Mouse (Mus musculus): ENCODE data around the gene Tmem158. TPM values are rescaled to one million over a fixed set of nuclear protein-coding genes. Genes with fewer than 3 reads are reported as not detected.

The Tmem158 gene
- 175 and 182 TPM in 2 replicates for total RNA-seq (2014; rRNA removed)
- 103 and 113 TPM in 2 replicates for polyA plus RNA-seq (2015; fragmentation: Nextera tagmentation; extraction: Ambion mirVana)

DNA sequence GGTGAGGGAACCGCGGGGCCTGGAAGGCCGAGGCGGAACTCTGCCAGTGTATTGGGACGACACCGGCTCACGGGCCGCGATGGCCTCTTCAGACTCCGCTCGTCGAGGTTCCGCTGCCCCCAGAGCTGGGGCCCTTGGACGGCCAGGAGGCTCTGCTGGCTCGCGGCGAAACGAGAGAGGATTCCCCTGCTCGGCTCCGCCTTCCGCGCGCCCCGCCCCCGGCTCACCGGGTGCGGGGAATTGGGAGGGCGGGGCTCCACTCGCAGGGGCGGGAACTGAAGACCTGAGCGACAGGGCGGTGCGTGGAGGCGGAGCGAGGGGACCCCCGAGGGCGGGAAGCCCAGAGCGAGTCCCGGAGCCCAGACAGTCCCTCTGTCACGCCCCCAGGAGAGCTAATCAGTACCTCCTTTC lies at the start of gene Tmem158:
Gene Tmem158, minus strand, starts transcription at position 154 of the 411 bp plus-strand sequence.
- H3K4me3 ChIP-seq (ENCODE audit: low read depth, low read length): peak within 1 kb of the TSS; percentile 80
- no peaks in the 10 kb centered on the region for H3K27me3 ChIP-seq (ENCODE audit: insufficient read depth, low read length)
- no peaks in the 10 kb centered on the region for H3K4me1 ChIP-seq (ENCODE audit: insufficient read depth)
- peak within 1 kb of the TSS; percentile 82 for H3K9ac ChIP-seq
- H3K9me3 ChIP-seq (ENCODE audit: low read length): no peaks in the 10 kb centered on the region
- TF ChIP-seq CTCF (IDR thresholded peaks at IDR 0.05; ENCODE audit: low read depth): no peak
- H3K4me2 ChIP-seq (ENCODE audit: low read depth): peak within 1 kb of the TSS; percentile 78
- H3K36me3 ChIP-seq (ENCODE audit: insufficient read depth): no peaks in the 10 kb centered on the region
- DNase-seq (peak; percentile 89), ATAC-seq (peak; percentile 89)
- H3K27ac ChIP-seq (ENCODE audit: low read depth, low read length): peak within 1 kb of the TSS; percentile 85
- WGBS: 0% methylated on average over 40 of the region's 40 CpGs

DNA sequence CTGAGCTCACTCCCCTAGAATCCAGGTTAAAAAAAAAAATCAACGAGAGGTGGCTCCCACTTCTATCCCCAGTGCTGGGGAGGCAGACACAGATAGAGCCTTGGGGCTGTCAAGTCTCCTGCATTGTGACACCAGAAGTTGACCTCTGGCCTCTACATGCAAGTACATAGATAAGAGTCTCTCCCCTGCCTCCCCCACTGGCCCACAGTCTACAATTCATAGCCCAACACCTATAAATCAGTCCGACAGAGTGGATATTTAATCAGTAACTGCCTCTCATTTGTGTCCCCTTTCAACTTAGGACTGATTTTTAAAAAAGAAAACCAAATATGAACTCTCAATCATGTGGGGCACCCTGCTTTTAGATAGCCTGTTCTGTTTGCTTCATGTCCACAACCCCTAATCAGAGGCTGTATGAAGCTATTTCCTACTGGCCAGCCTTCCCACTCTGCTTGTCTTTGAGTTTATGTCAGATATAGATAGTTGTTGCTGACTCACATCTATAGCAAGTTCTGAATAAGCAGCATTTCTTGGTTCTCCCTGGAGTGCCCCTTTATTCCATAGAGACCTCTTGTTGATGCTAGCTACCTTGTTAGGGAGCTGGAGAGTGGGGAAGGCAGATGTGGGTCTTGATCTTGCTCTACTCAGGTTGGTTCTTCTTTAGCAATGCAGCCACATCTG lies 49.3 kb upstream of the Tmem158 start:
- H3K27ac ChIP-seq (ENCODE audit: low read depth, low read length): no peak overlapping the region
- 75% methylated on average over 2 of the region's 2 CpGs for WGBS
- no peaks in the 10 kb centered on the region for H3K27me3 ChIP-seq (ENCODE audit: insufficient read depth, low read length)
- H3K4me2 ChIP-seq (ENCODE audit: low read depth): no peak overlapping the region
- DNase-seq (no peak), ATAC-seq (no peak)
- H3K4me1 ChIP-seq (ENCODE audit: insufficient read depth): no peaks in the 10 kb centered on the region
- no peaks in the 10 kb centered on the region for H3K9me3 ChIP-seq (ENCODE audit: low read length)
- H3K4me3 ChIP-seq (ENCODE audit: low read depth, low read length): no peak overlapping the region
- no peak overlapping the region for H3K9ac ChIP-seq
- no peak for TF ChIP-seq CTCF (IDR thresholded peaks at IDR 0.05; ENCODE audit: low read depth)
- no peaks in the 10 kb centered on the region for H3K36me3 ChIP-seq (ENCODE audit: insufficient read depth)

DNA sequence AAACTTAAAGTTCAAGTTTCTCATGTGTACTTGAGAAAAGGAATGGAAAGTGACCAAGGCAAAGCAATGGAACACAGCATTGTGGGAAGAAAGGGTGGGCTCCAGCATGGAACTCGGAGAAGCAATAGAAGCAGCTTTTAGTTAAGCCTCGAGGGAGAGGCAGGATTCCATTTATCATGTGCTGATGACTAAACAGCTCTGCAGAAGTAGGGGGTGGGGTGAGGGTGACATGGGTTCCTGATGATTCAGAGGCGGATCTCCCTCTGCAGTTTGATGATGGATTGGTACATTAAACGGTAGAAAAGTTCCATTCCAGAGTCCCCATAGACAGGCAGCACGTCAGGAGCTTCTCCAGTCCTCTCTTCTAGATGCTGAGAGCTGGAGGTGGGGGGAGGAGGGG lies 48.5 kb upstream of the Tmem158 start:
- WGBS: 66% methylated on average over 5 of the region's 5 CpGs
- no peaks in the 10 kb centered on the region for H3K36me3 ChIP-seq (ENCODE audit: insufficient read depth)
- ATAC-seq: no peak; the same call in 1 of the 2 replicates
- H3K9me3 ChIP-seq (ENCODE audit: low read length): no peaks in the 10 kb centered on the region
- no peak for DNase-seq
- H3K27me3 ChIP-seq (ENCODE audit: insufficient read depth, low read length): no peaks in the 10 kb centered on the region
- H3K27ac ChIP-seq (ENCODE audit: low read depth, low read length): no peak overlapping the region
- no peaks in the 10 kb centered on the region for H3K4me1 ChIP-seq (ENCODE audit: insufficient read depth)
- no peak overlapping the region for H3K9ac ChIP-seq
- no peak overlapping the region for H3K4me2 ChIP-seq (ENCODE audit: low read depth)
- no peak overlapping the region for H3K4me3 ChIP-seq (ENCODE audit: low read depth, low read length)
- no peak for TF ChIP-seq CTCF (IDR thresholded peaks at IDR 0.05; ENCODE audit: low read depth)

- no peak for ATAC-seq
- no peak overlapping the region for H3K9ac ChIP-seq
- H3K4me2 ChIP-seq (ENCODE audit: low read depth): no peak overlapping the region
- H3K4me3 ChIP-seq (ENCODE audit: low read depth, low read length): no peak overlapping the region
- H3K27ac ChIP-seq (ENCODE audit: low read depth, low read length): no peak overlapping the region
- no peaks in the 10 kb centered on the region for H3K9me3 ChIP-seq (ENCODE audit: low read length)
- DNase-seq: no peak
- no peak for TF ChIP-seq CTCF (IDR thresholded peaks at IDR 0.05; ENCODE audit: low read depth)
- H3K27me3 ChIP-seq (ENCODE audit: insufficient read depth, low read length): no peaks in the 10 kb centered on the region
- 86% methylated on average over 8 of the region's 8 CpGs for WGBS
- H3K4me1 ChIP-seq (ENCODE audit: insufficient read depth): no peaks in the 10 kb centered on the region
- H3K36me3 ChIP-seq (ENCODE audit: insufficient read depth): no peaks in the 10 kb centered on the region
These were observed 44.4 kb upstream of the Tmem158 start for GRCm38 (mm10) chr9:123304917-123305316.

DNA sequence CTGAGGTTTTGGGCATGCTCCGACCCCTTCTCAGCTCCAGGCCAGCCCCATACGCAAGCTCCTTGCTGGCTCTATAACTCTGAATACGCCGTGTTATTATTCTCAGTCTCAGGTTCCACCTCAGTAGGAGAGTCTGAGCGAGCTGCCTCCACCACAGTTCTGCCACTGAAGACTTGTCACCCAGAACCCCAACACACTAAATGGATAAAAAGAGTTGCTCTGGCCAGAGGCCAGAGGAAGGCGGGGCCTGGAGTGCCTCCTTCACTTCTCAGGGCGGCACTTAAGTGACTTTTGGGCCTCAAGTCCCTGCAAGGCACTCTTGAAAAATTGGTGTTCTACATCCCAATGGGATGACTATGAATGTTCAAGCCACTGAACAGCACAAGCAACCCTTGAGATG lies 43.4 kb upstream of the Tmem158 start:
- no peak for TF ChIP-seq CTCF (IDR thresholded peaks at IDR 0.05; ENCODE audit: low read depth)
- Histone ChIP-seq H3K27ac (ENCODE audit: low read depth, low read length) (no peak overlapping the region), H3K27me3 (ENCODE audit: insufficient read depth, low read length) (no peaks in the 10 kb centered on the region), H3K4me1 (ENCODE audit: insufficient read depth) (no peaks in the 10 kb centered on the region), H3K36me3 (ENCODE audit: insufficient read depth) (no peaks in the 10 kb centered on the region), H3K9ac (no peak overlapping the region), H3K9me3 (ENCODE audit: low read length) (no peaks in the 10 kb centered on the region), H3K4me2 (ENCODE audit: low read depth) (no peak overlapping the region), H3K4me3 (ENCODE audit: low read depth, low read length) (no peak overlapping the region)
- ATAC-seq: no peak
- WGBS: 87% methylated on average over 7 of the region's 7 CpGs
- no peak for DNase-seq

DNA sequence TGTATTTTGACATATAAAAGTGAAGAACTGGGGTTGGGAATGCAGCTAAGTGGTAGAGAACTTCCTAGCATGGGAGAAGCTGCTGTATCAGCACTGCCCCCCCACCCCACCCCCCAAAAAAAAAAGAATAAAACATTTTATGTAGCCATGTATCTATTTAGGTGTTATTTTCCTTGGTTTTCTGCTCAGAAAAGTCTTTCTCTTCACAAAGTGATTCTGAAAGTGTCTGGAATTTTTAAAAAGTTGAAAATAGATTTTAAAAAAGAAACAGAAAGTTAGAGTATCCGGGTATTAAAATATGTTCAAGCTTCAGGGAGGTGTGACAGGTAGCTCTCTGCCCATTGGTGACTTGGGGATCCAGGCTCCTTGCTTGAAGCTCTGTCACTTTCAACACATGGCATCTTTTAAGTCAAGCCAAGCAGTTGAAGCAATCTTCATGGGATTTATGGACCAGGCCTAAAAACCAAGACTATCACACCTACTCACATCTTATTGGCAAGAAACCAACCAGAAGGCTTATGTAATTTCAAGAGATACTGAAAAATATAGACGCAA lies 42.3 kb upstream of the Tmem158 start:
- DNase-seq (no peak), ATAC-seq (no peak)
- H3K4me3 ChIP-seq (ENCODE audit: low read depth, low read length): no peak overlapping the region
- H3K27me3 ChIP-seq (ENCODE audit: insufficient read depth, low read length): no peaks in the 10 kb centered on the region
- WGBS: 96% methylated on average over 2 of the region's 2 CpGs
- TF ChIP-seq CTCF (IDR thresholded peaks at IDR 0.05; ENCODE audit: low read depth): no peak
- H3K4me1 ChIP-seq (ENCODE audit: insufficient read depth): no peaks in the 10 kb centered on the region
- no peaks in the 10 kb centered on the region for H3K36me3 ChIP-seq (ENCODE audit: insufficient read depth)
- H3K4me2 ChIP-seq (ENCODE audit: low read depth): no peak overlapping the region
- no peaks in the 10 kb centered on the region for H3K9me3 ChIP-seq (ENCODE audit: low read length)
- H3K27ac ChIP-seq (ENCODE audit: low read depth, low read length): no peak overlapping the region
- no peak overlapping the region for H3K9ac ChIP-seq

DNA sequence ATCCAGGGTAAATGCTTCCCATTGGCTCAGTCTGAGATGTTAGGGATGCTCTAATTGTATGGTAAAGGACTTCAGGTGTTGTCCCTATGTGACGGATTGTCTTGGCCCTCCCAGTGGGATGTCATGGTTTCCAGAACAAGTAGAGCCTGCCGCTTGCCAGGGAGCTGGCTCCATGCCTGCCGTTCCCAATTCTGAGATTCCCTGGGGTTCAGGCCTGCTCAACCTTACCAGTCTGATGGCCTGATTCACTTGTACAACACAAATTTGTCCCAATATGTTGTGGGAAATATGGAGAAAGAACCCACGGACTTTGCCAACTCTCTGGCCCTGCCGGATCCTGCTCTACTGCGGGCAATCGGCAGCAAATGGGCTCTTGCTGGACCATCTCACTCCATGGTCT lies 37.3 kb upstream of the Tmem158 start:
- no peak for TF ChIP-seq CTCF (IDR thresholded peaks at IDR 0.05; ENCODE audit: low read depth)
- H3K4me3 ChIP-seq (ENCODE audit: low read depth, low read length): no peak overlapping the region
- H3K9me3 ChIP-seq (ENCODE audit: low read length): no peaks in the 10 kb centered on the region
- ATAC-seq (no peak), DNase-seq (no peak)
- no peak overlapping the region for H3K4me2 ChIP-seq (ENCODE audit: low read depth)
- no peaks in the 10 kb centered on the region for H3K36me3 ChIP-seq (ENCODE audit: insufficient read depth)
- no peak overlapping the region for H3K9ac ChIP-seq
- H3K27ac ChIP-seq (ENCODE audit: low read depth, low read length): no peak overlapping the region
- no peaks in the 10 kb centered on the region for H3K4me1 ChIP-seq (ENCODE audit: insufficient read depth)
- H3K27me3 ChIP-seq (ENCODE audit: insufficient read depth, low read length): no peaks in the 10 kb centered on the region
- 85% methylated on average over 7 of the region's 7 CpGs for WGBS
